Mouse (Mus musculus): Measurements from ENCODE around the gene Nxt2. TPM values are rescaled to one million over a fixed set of nuclear protein-coding genes. Genes with fewer than 3 reads are reported as not detected.

Nxt2 gene
- total RNA-seq, 2 experiments from 2014 or later = 13.1 to 15.5 TPM

Other genes starting within 250 kb of the Nxt2 start
- gene Gucy2f, start 29.8 kb upstream of the Nxt2 start, total RNA-seq (2021) = not detected
- gene Kcne1l, start 79.5 kb downstream of the Nxt2 start, total RNA-seq (2021) = 1 to 10 TPM; 2.4 to 6.5 TPM
- gene Acsl4, start 163.8 kb downstream of the Nxt2 start, total RNA-seq (2021) = 100 to 1,000 TPM in 1 of 2 experiments, 10 to 100 TPM in 1; 92.0 to 125 TPM

Data from adrenal gland, postnatal 10 days (tissue).